Mouse (Mus musculus) lung, embryonic 16.5 days (tissue): ENCODE data around the gene Abt1. TPM values are rescaled to one million over a fixed set of nuclear protein-coding genes. Genes with fewer than 3 reads are reported as not detected.
A peak's percentile ranks its signal among the peaks of the same experiment; 100 is the strongest.

Source experiments
- ATAC-seq: fragments of 200-750 bp; cut with Nextera tagmentation; 2 replicates; pipeline ENCODE4 v1.8.0; 2017; ENCODE audit warnings: low read depth, mild to moderate bottlenecking, moderate library complexity
- H3K27ac ChIP-seq: fragments of 300-500 bp; sonication (generic); 2 replicates; pipeline ENCODE4 v1.5.1; 2014; ENCODE audit warnings: mild to moderate bottlenecking, control low read depth, low read length
- H3K27me3 ChIP-seq: fragments of 300-500 bp; sonication (generic); 2 replicates; pipeline ENCODE4 v1.6.1; 2014; ENCODE audit warnings: low read depth, low read length, mixed read lengths; ENCODE audit not compliant: control insufficient read depth, insufficient read depth
- H3K36me3 ChIP-seq: fragments of 300-500 bp; sonication (generic); 2 replicates; pipeline ENCODE4 v1.6.1; 2014; ENCODE audit warnings: low read length; ENCODE audit not compliant: control insufficient read depth, insufficient read depth
- H3K4me1 ChIP-seq: fragments of 300-500 bp; sonication (generic); replicated peaks from 2 replicates; pipeline ENCODE4 v1.6.1; 2014; ENCODE audit warnings: low read length, mixed read lengths; ENCODE audit not compliant: control insufficient read depth, insufficient read depth
- H3K4me2 ChIP-seq: fragments of 300-500 bp; sonication (generic); 2 replicates; pipeline ENCODE4 v1.6.1; 2014; ENCODE audit warnings: low read depth, low read length, control low read depth
- H3K4me3 ChIP-seq: fragments of 300-500 bp; sonication (generic); 2 replicates; pipeline ENCODE4 v1.5.1; 2014; ENCODE audit warnings: mild to moderate bottlenecking, low read length, control low read depth
- H3K9ac ChIP-seq: fragments of 300-500 bp; sonication (generic); 2 replicates; pipeline ENCODE4 v1.6.1; 2014; ENCODE audit warnings: low read length, control low read depth
- H3K9me3 ChIP-seq: fragments of 300-500 bp; sonication (generic); 2 replicates; pipeline ENCODE4 v1.6.1; 2016; ENCODE audit warnings: low read length; ENCODE audit not compliant: control insufficient read depth
- WGBS: fragments of 180-500 bp; shearing (Covaris S2); extraction: QIAGEN DNeasy Blood & Tissue Kit; methylation state at CpG from one replicate; pipeline ENCODE4 v1.1.7; 2014; 5-methylcytosine and 5-hydroxymethylcytosine counted together
- polyA plus RNA-seq: library from polyadenylated mRNA; unstranded; fragments of >200 nt; fragmentation: Nextera tagmentation; extraction: Ambion mirVana; gene quantifications from 2 replicates; pipeline ENCODE4 v1.2.1, GENCODE M21; 2015

Gene Abt1
- polyA plus RNA-seq, 1 experiment from 2014 or later = 12.3 TPM

- ATAC-seq = no peak
- Histone ChIP-seq H3K4me2 (peak overlapping the region; percentile 9; the same call in 1 of the 2 replicates), H3K27me3 (no peaks in the 10 kb centered on the region), H3K9me3 (no peaks in the 10 kb centered on the region), H3K27ac (no peak overlapping the region), H3K4me3 (no peak overlapping the region), H3K9ac (no peak overlapping the region), H3K36me3 (no peaks in the 10 kb centered on the region), H3K4me1 (peaks cover 5% of the 10 kb centered on the region; the same call in 1 of the 2 replicates)
- 22% methylated on average over 7 of the region's 7 CpGs for WGBS
Observed at GRCm38 (mm10) chr13:23434426-23434825, 10.8 kb upstream of the Abt1 start.

GRCm38 (mm10) chr13:23433801-23434200, 10.1 kb upstream of the Abt1 start:
- H3K27ac ChIP-seq = no peak overlapping the region
- no peaks in the 10 kb centered on the region for H3K27me3 ChIP-seq
- no peak overlapping the region for H3K4me3 ChIP-seq
- WGBS = 51% methylated on average over 5 of the region's 5 CpGs
- no peaks in the 10 kb centered on the region for H3K9me3 ChIP-seq
- 0 out of 2 replicates have a peak overlapping the region, but pooled peaks have one; percentile 1 for H3K4me2 ChIP-seq
- no peaks in the 10 kb centered on the region for H3K36me3 ChIP-seq
- no peak for ATAC-seq
- H3K9ac ChIP-seq = no peak overlapping the region
- peaks cover 8% of the 10 kb centered on the region; the same call in 1 of the 2 replicates for H3K4me1 ChIP-seq

GRCm38 (mm10) chr13:23433206-23433605, 9.5 kb upstream of the Abt1 start:
- peak overlapping the region; percentile 54 for H3K4me3 ChIP-seq
- H3K27ac ChIP-seq = peak overlapping the region; percentile 63
- no peaks in the 10 kb centered on the region for H3K9me3 ChIP-seq
- H3K4me1 ChIP-seq = peaks cover 7% of the 10 kb centered on the region; the same call in 1 of the 2 replicates
- no peaks in the 10 kb centered on the region for H3K27me3 ChIP-seq
- peak overlapping the region; percentile 77 for H3K4me2 ChIP-seq
- WGBS = 7% methylated on average over 5 of the region's 5 CpGs
- H3K9ac ChIP-seq = peak overlapping the region; percentile 56
- no peak for ATAC-seq
- no peaks in the 10 kb centered on the region for H3K36me3 ChIP-seq

DNA sequence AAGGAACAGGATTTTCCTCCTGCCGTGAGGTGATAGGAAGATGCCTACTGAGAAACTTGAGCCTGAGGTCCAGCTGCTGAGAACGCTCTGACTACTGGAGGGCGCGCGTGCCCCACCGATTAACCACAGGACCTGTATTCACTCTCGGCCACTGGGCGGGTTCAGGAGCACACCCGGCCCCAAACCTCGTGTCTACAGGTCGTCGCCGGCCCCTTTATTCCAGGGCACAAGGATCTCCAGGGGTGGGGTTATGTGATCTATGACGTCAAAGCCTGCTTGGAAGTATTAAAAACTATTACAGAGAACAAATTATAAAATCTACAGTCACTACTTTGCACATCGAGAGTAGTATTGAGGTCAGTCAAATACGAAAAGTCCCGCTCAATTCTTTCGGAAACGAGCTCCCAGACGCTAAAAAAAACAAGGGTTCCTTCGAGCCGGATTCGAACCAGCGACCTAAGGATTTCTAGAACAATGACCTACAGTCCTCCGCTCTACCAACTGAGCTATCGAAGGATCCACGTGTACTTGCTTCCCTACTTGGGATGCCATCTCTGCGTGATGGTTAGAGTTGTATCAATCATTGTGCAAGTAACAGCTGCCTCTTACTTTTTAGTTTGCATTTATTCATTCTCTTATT, 9.0 kb upstream of the Abt1 start:
- 0% methylated on average over 28 of the region's 28 CpGs for WGBS
- peaks cover 7% of the 10 kb centered on the region; the same call in 1 of the 2 replicates for H3K4me1 ChIP-seq
- peak overlapping the region; percentile 63 for H3K27ac ChIP-seq
- peak overlapping the region; percentile 77 for H3K4me2 ChIP-seq
- no peaks in the 10 kb centered on the region for H3K9me3 ChIP-seq
- no peaks in the 10 kb centered on the region for H3K27me3 ChIP-seq
- H3K9ac ChIP-seq = peak overlapping the region; percentile 68
- no peaks in the 10 kb centered on the region for H3K36me3 ChIP-seq
- peak; percentile 91 for ATAC-seq
- peak overlapping the region; percentile 54 for H3K4me3 ChIP-seq

- peak; percentile 72 for ATAC-seq
- Histone ChIP-seq H3K9me3 (no peaks in the 10 kb centered on the region), H3K27me3 (no peaks in the 10 kb centered on the region), H3K27ac (peak overlapping the region; percentile 96), H3K4me1 (peaks cover 7% of the 10 kb centered on the region; the same call in 1 of the 2 replicates), H3K4me2 (peak overlapping the region; percentile 77), H3K9ac (peak overlapping the region; percentile 70), H3K36me3 (no peaks in the 10 kb centered on the region), H3K4me3 (peak overlapping the region; percentile 57)
- WGBS = under 1% methylated on average over 15 of the region's 15 CpGs
Observed at GRCm38 (mm10) chr13:23431351-23431771, 7.7 kb upstream of the Abt1 start.

GRCm38 (mm10) chr13:23430734-23431133, 7.1 kb upstream of the Abt1 start:
- ATAC-seq = peak; percentile 70
- H3K36me3 ChIP-seq = no peaks in the 10 kb centered on the region
- no peaks in the 10 kb centered on the region for H3K9me3 ChIP-seq
- peak overlapping the region; percentile 57 for H3K4me3 ChIP-seq
- H3K27me3 ChIP-seq = no peaks in the 10 kb centered on the region
- peak overlapping the region; percentile 77 for H3K4me2 ChIP-seq
- H3K9ac ChIP-seq = peak overlapping the region; percentile 66
- H3K4me1 ChIP-seq = peaks cover 7% of the 10 kb centered on the region; the same call in 1 of the 2 replicates
- under 1% methylated on average over 17 of the region's 17 CpGs for WGBS
- H3K27ac ChIP-seq = peak overlapping the region; percentile 96

- Histone ChIP-seq H3K27ac (no peak overlapping the region), H3K36me3 (no peaks in the 10 kb centered on the region), H3K4me1 (peaks cover 7% of the 10 kb centered on the region), H3K9ac (peak overlapping the region; percentile 34), H3K4me2 (peak overlapping the region; percentile 77), H3K9me3 (no peaks in the 10 kb centered on the region), H3K27me3 (no peaks in the 10 kb centered on the region), H3K4me3 (peak overlapping the region; percentile 57)
- no peak for ATAC-seq
- whole genome bisulfite sequencing = 24% methylated on average over 10 of the region's 10 CpGs
Observed at GRCm38 (mm10) chr13:23429771-23430380, 6.2 kb upstream of the Abt1 start.

DNA sequence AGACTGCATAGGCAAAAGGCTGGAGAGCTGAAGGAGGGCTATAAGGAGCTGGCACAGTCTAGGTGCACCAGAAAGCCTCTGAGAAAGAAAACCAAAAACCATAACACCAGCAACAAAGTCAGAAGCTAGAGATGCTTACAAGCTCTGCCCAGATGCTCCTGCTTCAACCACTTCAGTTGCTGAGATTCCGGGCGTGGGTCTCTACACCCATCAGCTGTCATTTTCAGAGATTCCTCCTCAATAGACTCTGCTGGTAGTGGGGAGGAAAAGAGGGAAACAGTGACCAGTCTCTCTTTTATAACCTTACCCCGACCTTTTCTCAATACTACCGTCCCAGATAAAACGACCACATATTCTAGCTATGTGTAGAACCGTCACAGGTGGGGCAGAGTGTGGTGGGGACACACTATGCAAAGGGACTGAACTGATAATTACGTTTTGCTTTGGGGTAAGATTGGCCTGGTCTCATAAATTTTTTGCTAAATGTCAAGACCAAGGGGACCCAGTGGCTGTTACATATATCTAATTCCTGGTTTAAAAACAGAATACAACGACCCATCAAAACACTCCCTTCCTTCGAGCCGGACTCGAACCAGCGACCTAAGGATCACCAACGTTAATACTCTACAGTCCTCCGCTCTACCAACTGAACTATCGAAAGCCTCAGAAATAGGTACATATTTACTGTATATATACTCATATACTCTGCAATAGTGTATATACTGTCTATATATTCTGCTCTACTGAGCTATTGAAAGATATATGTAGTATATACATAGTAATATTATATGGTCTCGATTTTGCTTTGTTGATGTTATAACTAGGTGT, 4.7 kb upstream of the Abt1 start:
- no peak overlapping the region for H3K4me3 ChIP-seq
- no peak overlapping the region for H3K27ac ChIP-seq
- H3K9ac ChIP-seq = no peak overlapping the region
- peaks cover 10% of the 10 kb centered on the region for H3K4me1 ChIP-seq
- H3K27me3 ChIP-seq = no peaks in the 10 kb centered on the region
- H3K36me3 ChIP-seq = no peaks in the 10 kb centered on the region
- 55% methylated on average over 16 of the region's 16 CpGs for WGBS
- no peak for ATAC-seq
- H3K9me3 ChIP-seq = no peaks in the 10 kb centered on the region
- H3K4me2 ChIP-seq = no peak overlapping the region

DNA sequence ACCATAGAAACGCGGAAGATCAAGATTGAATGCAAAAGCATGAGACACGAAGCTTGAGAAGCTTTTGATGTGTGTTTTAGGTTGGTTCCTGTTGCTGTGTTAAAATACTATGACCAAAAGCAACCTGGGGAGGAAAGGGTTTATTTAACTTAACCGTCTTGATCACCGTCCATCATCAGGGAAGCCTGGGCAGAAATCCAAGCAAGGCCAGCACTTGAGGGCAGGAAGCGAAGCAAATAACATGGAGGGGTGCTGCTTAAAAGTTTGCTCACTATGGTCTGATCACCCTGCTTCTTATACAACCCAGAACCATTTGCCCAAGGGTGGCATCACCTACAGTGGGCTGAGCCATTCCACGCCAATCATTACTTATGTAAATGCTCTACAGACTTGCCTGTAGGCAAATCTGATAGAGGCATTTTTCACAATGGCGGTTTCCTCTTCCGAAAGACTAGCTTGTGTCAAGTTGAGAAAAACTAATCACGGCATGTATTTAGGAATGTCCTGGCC, 3.8 kb upstream of the Abt1 start:
- peaks cover 15% of the 10 kb centered on the region for H3K4me1 ChIP-seq
- no peak overlapping the region for H3K9ac ChIP-seq
- H3K36me3 ChIP-seq = no peaks in the 10 kb centered on the region
- H3K4me3 ChIP-seq = no peak overlapping the region
- WGBS = 44% methylated on average over 10 of the region's 10 CpGs
- no peaks in the 10 kb centered on the region for H3K9me3 ChIP-seq
- H3K4me2 ChIP-seq = no peak overlapping the region
- no peak overlapping the region for H3K27ac ChIP-seq
- no peaks in the 10 kb centered on the region for H3K27me3 ChIP-seq
- no peak for ATAC-seq
